Mouse (Mus musculus) neural tube, embryonic 10.5 days (tissue): ENCODE measurements around the gene Grm8.

ENCODE experiments used
- DNase-seq: peaks from one replicate; pipeline ENCODE4 v3.0.0-alpha.2; 2017; ENCODE audit warnings: low spot score; ENCODE audit errors: extremely low spot score

Gene Grm8

GRCm38 (mm10) chr6:28042339-28042738 lies 92.6 kb downstream of the Grm8 start:
- no peak for DNase-seq

DNA sequence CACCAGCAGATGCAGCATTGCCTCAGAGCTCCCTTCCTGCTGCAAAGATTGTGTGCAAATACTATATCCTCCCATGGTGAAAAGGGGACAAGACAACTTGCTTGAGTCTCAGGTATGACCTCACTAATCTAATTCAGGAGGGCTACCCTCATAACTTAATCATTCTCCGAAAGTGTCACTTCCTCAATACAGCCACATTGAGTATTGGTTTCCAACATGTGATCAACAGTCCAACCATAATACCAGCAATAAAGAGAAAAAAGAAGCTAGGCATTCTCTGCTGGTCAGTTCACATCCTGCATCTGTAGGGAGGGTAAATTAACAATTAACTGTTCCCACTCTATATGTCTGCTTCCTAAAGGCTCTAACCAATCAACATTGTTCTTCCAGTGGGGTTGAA lies 94.2 kb downstream of the Grm8 start:
- DNase-seq, result no peak

DNA sequence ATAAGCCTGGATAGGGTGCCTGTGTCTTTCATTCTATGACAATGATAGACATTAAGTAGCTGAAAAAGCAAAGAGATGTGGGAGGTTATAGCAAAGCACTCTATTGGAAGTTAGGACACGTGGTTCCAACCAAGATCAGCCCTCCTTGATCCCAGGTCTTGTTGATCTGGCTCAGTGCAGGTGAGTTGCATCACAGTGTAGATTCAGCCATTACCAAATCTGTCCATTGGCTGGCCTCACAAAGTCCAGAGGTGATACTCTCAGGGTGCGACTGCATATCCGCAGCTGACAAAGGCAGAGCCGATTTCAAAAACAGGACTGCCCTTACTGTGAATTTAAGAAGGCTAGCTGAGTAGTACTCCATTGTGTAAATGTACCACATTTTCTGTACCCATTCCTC lies 103.0 kb downstream of the Grm8 start:
- no peak for DNase-seq

GRCm38 (mm10) chr6:28017653-28018052 lies 117.3 kb downstream of the Grm8 start:
- no peak for DNase-seq

DNA sequence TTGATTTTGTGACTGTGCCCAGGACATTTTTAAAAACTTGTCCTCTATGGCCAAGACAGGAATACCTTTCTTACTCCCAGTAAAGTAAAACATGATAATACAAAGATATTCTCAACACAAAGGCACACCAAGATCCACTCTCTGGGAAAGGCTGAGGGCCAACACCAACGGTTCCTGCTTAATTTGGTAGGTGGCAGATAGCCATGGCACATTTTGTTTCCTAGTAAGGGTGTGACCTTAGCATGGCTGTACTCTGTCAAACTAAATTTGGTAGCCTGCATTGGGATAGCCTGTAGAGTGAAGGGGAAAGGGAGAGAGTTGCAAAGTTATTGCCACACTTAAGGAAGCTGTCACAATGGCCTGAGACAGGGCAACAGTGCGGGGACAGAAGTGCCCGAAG lies 128.0 kb downstream of the Grm8 start:
- no peak for DNase-seq

- DNase-seq, result no peak
These were observed 137.7 kb downstream of the Grm8 start for GRCm38 (mm10) chr6:27997250-27997649.

DNA sequence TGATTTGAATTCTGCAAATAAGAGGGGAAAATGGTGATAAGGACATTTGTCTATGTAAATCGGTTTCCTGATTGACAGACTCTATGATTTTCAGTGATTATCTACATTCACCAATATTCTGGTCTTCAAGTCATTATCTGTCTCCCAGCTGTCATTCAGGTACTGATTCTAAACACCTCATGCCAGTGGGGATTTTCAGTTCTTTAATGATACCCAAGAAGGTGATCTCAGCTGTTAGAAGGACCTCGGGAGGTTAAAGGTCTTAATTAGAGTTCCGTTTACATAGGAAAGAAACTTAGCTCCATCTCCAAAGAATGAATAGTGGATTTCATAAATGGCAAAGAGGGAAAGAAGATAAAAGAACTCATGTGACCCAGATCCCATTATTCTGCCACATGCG lies 143.7 kb downstream of the Grm8 start:
- DNase-seq, result no peak

DNA sequence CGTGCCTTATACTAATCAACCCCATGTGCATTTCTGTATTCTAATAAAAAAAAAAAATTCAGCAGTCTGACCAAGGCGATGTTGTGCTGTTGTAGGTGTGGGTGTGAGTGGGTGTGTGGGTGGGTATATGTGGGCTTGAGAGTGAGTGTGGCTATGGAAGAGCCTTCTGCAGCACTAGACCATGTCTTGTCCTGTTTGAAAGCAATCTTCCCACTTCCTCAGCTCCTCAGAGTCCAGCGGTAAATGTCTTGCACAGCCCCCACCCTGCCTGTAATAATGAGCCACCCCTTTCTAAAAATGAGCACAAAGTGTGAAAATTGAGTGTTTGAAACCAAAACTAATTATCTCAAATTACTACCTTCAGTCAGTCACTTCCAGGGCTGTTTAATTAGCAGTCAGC lies 152.4 kb downstream of the Grm8 start:
- DNase-seq, result no peak

DNA sequence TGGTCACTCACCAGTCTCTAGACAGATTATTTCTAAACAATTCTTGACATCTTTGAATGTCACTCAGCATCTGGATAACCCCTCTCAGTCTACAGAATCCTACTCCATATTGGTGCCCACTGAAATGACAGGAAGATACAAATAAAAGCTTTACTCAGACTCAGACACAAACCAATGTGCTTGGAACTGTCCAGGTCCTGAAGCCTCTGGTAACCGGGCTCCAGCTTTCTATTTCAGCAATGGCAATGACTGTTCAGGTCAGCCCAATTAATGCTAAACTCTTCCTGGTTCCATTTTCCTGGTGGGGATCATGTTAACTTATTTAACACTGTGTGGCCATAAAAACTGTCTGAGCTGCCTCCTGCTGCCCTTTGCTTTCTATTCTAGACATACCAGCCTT lies 153.0 kb downstream of the Grm8 start:
- no peak for DNase-seq

- DNase-seq, result no peak
These were observed 157.6 kb downstream of the Grm8 start for GRCm38 (mm10) chr6:27977361-27977760.

GRCm38 (mm10) chr6:27968859-27969258 lies 166.1 kb downstream of the Grm8 start:
- no peak for DNase-seq

- DNase-seq, result no peak
These were observed 167.9 kb downstream of the Grm8 start for GRCm38 (mm10) chr6:27967037-27967436.

GRCm38 (mm10) chr6:27965237-27965636 lies 169.7 kb downstream of the Grm8 start:
- no peak for DNase-seq

DNA sequence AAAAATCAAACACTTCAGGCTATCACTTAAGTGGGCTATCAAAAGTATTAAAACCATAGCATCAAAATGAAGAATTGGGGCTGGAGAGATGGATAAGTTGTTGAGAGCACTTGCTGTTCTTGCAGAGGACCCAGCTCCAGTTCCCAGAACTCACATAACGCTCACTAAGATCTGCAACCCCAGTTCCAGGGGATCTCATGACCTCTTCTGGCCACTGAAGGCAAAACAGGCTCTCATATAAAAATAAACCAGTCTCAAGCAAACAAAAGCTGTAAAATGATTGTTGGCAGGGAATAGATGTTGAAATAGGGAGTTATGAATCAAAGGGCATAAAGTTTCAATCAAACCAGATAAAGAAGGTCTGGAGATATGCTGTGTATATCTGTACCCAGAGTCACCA lies 171.1 kb downstream of the Grm8 start:
- DNase-seq, result no peak

- DNase-seq, result no peak
These were observed 178.6 kb downstream of the Grm8 start for GRCm38 (mm10) chr6:27956278-27956857.

GRCm38 (mm10) chr6:27951433-27951832 lies 183.5 kb downstream of the Grm8 start:
- DNase-seq, result no peak

- no peak for DNase-seq
These were observed 206.9 kb downstream of the Grm8 start for GRCm38 (mm10) chr6:27928058-27928457.

GRCm38 (mm10) chr6:27913281-27913680 lies 221.7 kb downstream of the Grm8 start:
- DNase-seq, result peak; percentile 14

- DNase-seq, result no peak
These were observed 230.6 kb downstream of the Grm8 start for GRCm38 (mm10) chr6:27904358-27904757.

DNA sequence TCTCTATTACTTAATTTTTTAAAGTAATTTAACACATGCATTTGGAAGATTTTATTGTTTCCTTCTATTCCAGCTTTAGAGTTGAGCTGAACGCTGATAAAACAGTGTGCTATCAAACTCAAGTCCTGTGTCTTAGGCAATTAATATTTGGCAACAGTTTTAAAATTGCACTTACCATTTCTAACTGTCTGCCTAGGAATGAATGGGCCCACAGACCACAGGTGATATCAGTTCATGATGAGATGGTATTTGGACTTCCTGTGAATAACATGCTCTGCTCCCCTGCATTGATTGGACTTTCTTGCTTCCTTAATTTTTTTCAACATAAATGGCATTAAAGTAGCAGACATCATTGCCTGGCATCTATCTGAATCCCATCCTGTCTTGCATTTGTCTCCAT lies 232.8 kb downstream of the Grm8 start:
- no peak for DNase-seq

DNA sequence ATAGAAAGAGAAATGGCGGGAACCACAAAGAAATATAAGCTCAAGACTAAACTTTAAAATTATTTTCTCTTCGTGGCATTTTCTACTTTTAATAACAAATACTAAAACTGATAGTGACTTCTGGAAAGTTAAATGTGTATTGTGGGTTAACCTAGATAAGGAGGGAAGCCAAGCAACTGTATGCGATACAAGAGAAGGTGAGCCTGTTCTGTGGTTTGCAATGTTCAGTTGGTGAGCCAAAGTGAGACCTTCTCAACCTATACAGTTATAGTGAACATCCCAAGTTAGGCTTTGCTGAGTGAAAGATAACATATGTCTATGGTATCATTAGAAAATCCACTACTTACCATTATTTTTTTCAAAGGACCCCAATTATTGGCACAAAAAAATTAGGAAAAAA lies 233.6 kb downstream of the Grm8 start:
- DNase-seq, result no peak

GRCm38 (mm10) chr6:27895153-27895552 lies 239.8 kb downstream of the Grm8 start:
- DNase-seq, result no peak

- no peak for DNase-seq
These were observed 242.1 kb downstream of the Grm8 start for GRCm38 (mm10) chr6:27892886-27893285.

GRCm38 (mm10) chr6:27888391-27888790 lies 246.6 kb downstream of the Grm8 start:
- DNase-seq, result no peak
